Mouse (Mus musculus): ENCODE measurements around the gene Ccdc38. TPM values are rescaled to one million over a fixed set of nuclear protein-coding genes. Genes with fewer than 3 reads are reported as not detected.
A peak's percentile ranks its signal among the peaks of the same experiment; 100 is the strongest.

Gene Ccdc38
- total RNA-seq (2021) = not detected

DNA sequence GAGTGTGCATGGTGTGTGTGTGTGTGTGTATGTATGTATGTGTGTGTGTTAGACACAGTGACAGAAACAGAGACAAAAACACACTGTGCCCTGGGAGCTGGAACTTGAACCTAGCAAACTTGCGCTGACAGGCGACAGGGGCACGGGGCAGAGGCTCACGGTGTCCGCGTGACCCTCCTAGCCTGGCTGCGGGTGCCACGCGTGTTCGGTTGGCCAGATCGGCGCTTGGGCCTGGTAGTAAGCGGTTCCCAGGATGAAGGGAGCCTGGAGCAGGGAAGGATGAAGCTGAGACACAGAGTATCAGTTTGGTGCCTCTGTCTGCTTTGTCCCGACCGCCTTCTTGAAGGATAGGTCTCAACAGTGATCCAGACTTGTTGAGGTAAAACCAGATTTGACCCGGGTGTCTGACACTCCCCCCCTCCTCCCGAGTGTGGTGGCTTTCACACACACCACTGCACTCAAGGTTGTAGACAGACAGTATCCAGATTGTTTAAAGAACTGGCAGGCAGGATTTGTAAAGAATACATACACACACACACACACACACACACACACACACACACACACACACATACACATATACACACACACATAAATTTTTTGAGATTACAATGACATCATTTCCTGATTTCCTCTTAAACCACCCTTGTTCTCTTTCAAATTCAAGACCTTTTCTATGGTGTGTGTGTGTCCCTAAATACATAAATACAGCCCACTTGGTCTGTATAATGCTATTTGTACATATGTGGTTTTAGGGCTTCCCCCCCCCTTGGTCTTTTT lies at the start of gene Ccdc38:
Ccdc38 (plus strand) TSS at position 202 of the 780 bp plus-strand sequence.
- DNase-seq = no peak
- intact Hi-C loops (cut with DNase I) = no loop called here

GRCm38 (mm10) chr10:93500864-93501263 lies 39.6 kb upstream of the Ccdc38 start:
- intact Hi-C loops (cut with DNase I) = no loop called here

GRCm38 (mm10) chr10:93501346-93501745 lies 39.1 kb upstream of the Ccdc38 start:
- intact Hi-C loops (cut with DNase I) = no loop called here
- DNase-seq = no peak

More at GRCm38 (mm10) chr10:93500864-93501263, 39.6 kb upstream of the Ccdc38 start:
- no peak for DNase-seq

- DNase-seq = no peak
- intact Hi-C loops (cut with DNase I) = no loop called here
Observed at GRCm38 (mm10) chr10:93508383-93508970, 32.0 kb upstream of the Ccdc38 start.

GRCm38 (mm10) chr10:93509532-93510153 lies 30.8 kb upstream of the Ccdc38 start:
- DNase-seq = no peak
- intact Hi-C loops (cut with DNase I) = no loop called here

DNA sequence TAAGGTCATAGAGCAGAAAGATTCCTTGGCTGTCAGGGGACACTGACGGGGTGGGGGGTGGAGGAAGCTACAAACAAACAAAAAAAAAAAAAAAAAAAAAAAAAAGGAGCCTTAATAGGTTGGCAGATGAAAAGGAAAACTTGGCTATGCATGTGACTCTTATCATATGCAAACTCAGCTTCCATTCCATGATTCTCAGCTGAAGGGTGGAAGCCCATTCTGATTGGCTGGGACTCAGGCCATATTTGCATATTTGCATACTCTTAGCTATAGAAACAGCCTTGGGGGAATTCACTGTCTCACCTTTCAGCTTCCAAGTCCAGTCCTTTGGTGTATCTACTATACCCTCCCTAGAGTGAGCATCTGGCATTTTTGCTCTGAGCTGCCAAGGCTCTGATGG lies 25.0 kb upstream of the Ccdc38 start:
- intact Hi-C loops (cut with DNase I) = no loop called here
- DNase-seq = no peak

- no peak for DNase-seq
- intact Hi-C loops (cut with DNase I) = no loop called here
Observed at GRCm38 (mm10) chr10:93515927-93516326, 24.5 kb upstream of the Ccdc38 start.

GRCm38 (mm10) chr10:93517754-93518153 lies 22.7 kb upstream of the Ccdc38 start:
- no peak for DNase-seq
- intact Hi-C loops (cut with DNase I) = no loop called here

- no peak for DNase-seq
- intact Hi-C loops (cut with DNase I) = no loop called here
Observed at GRCm38 (mm10) chr10:93518186-93518585, 22.2 kb upstream of the Ccdc38 start.

DNA sequence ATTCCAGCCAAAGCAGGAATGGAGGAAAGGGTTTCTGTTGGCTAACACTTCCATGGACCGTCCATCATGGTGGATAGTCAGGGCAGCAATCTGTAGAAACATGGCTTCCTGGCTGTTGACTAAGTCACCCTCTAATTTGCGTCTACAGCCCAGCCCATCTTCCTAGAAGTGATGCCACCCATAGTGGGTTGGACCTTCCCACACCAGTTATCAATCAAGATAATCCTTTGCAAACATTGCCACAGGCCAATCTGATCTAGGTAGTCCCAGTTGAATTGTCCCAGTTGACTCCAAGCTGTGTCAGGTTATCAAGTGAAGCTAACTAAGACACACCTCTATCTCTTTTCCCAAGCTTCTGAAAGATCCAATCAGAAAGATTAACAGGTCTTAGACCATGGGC lies 21.8 kb upstream of the Ccdc38 start:
- intact Hi-C loops (cut with DNase I) = no loop called here
- no peak for DNase-seq

DNA sequence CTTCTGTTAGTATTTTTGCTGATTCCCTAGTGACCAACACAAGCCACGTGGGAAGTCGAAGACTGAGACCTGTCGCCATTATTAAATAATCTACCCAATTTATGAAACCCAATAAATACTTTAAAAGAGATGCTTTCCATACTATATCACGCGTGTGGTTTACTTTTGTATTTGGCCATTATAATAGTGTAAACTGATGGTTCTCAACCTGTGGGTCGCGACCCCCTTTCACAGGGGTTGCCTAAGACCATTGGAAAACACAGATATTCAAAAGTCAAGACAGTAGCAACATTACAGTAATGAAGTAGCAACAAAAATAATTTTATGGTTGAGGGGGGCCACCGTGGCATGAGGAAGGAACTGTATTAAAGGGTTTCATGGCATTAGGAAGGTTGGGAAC lies 21.3 kb upstream of the Ccdc38 start:
- intact Hi-C loops (cut with DNase I) = no loop called here
- DNase-seq = no peak

DNA sequence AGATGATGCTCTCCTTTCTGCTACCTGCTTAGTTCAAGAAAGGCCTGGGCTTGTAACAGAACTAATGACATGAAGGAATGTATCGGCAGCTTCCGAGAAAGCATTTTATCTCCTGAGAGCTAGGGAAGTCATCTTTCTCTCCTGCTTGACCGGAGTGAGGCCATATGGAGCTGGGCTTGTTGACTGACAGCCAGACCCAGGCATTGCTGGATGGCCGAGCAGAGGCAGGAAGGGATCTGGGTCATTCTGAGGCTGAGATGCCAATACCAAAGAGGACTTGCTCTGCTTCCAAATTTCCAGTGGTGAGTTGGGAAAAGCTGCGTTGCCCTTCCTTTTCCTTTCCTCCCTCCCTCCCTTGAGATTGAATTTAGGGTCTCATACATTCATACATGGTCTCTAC lies 20.7 kb upstream of the Ccdc38 start:
- intact Hi-C loops (cut with DNase I) = no loop called here
- no peak for DNase-seq

DNA sequence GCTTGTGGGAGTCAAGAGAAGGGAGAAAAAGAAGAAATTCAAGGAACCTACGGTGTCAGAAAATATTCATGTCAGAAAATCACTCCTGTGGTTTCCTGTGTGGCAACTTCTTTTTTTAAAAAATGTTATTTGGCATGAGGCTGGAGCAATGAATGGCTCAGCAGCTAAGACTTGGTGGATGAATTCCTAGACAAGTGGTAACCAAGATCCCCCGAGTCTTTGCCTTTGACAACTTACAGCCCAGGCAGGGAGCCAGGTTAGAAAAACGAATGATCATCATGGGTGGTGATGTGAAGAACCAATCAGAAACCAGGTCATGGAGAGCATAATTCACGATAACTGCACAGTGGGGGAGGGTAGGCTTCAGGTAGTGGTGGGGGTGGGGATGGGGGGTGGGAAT lies 19.4 kb upstream of the Ccdc38 start:
- intact Hi-C loops (cut with DNase I) = no loop called here
- no peak for DNase-seq

DNA sequence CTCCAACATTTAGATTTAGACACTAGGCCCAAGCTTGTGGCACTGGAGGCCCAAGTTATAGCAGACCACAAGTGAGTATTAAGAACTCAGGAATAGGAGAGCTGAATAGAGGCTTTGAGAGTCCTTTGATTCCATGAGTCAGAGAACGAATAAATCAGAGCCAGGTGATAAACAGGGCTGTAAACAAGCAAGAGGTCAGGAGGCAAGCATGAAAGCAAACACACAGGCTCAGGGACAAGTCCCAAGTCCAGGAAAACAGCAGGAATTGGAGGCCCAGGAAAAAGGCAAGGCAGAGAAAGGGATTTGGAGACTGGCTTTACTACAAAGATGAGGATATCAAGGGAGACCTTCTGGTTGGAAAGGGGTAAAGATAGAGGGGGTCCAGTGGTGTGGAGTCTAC lies 15.1 kb upstream of the Ccdc38 start:
- intact Hi-C loops (cut with DNase I) = no loop called here
- DNase-seq = no peak

- intact Hi-C loops (cut with DNase I) = no loop called here
- no peak for DNase-seq
Observed at GRCm38 (mm10) chr10:93538287-93538686, 2.1 kb upstream of the Ccdc38 start.

DNA sequence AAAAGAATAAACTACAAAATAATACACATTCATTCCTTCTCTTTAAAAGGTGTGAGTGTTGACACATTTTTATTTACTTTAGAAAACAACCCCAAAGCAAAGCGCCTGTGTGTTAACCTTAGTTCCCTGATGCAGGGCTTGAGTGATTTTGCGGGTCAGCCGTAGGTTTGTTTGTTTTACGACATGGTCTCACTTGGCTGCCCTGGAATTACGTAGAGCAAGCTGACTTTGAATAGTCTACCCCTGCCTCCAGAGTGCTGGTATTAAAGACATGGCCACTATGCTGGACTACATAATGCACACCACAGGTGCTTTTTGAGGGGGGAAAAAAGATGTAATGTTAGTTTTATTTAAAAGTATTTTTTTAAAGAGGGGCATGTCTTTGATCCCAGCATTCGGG lies 1.6 kb upstream of the Ccdc38 start:
- DNase-seq = no peak
- intact Hi-C loops (cut with DNase I) = no loop called here

GRCm38 (mm10) chr10:93539775-93540430 lies 529 bp upstream of the Ccdc38 start, which contains the start of gene Amdhd1:
Gene Amdhd1, minus strand, starts transcription at chr10:93540033.
- DNase-seq = peak; percentile 83
- intact Hi-C loops (cut with DNase I) = no loop called here

DNA sequence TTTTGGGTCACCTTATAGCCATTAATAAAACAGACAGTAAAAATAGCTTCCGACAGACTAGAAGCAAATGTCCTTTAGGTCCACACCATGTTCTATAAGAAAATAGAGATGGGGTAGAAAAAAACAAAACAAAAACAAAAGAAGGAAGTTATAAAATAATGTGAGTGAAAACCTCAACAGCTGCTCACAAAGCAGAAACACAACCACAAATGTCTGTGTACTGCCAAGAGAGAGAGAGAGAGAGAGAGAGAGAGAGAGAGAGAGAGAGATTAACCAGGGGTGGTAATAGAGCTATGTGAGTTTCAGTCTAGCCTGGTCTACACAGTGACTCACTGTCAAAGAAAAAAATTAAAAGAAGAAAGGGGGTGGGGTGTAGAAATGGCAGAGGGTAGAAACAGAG lies 1.2 kb downstream of the Ccdc38 start:
- intact Hi-C loops (cut with DNase I) = no loop called here

DNA sequence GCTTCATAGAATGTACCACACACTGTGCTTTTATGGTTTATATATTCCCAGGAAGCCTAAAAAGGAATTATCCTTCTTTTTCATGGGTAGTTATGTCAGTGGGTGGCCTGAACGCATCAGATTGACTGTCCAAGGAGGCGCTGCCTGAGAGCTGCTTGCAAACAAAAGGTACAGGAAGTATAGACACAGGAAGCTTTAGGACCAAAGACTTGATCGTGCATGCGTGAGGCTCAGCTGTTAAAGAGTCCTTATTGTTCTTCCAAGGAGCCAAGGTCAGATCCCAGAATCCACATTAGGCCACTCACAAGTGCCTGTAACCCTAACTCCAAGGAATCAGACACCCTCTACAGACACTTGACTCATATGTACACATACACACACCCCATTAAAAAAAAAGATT lies 1.9 kb downstream of the Ccdc38 start:
- no peak for DNase-seq
- intact Hi-C loops (cut with DNase I) = no loop called here

More for the DNA sequence above, 1.2 kb downstream of the Ccdc38 start:
- no peak for DNase-seq

GRCm38 (mm10) chr10:93543176-93543575 lies 2.7 kb downstream of the Ccdc38 start:
- intact Hi-C loops (cut with DNase I) = no loop called here
- DNase-seq = no peak

- intact Hi-C loops (cut with DNase I) = no loop called here
- DNase-seq = no peak
Observed at GRCm38 (mm10) chr10:93544172-93544571, 3.7 kb downstream of the Ccdc38 start.

All from left cerebral cortex, postnatal 4 days (tissue).